Mouse (Mus musculus) myocyte (in vitro differentiated cells): ENCODE data around the gene Zp3r. TPM values are rescaled to one million over a fixed set of nuclear protein-coding genes. Genes with fewer than 3 reads are reported as not detected.

ENCODE experiments used
- H3K27me3 ChIP-seq: one replicate; pipeline ENCODE4 v1.6.1; 2011; ENCODE audit not compliant: control insufficient read depth, insufficient read depth, insufficient read length
- H3K36me3 ChIP-seq: one replicate; pipeline ENCODE4 v1.6.1; 2011; ENCODE audit not compliant: control insufficient read depth, insufficient read depth
- H3K4me2 ChIP-seq: one replicate; pipeline ENCODE4 v1.6.1; 2011; ENCODE audit warnings: low read depth, control low read depth
- H3K4me3 ChIP-seq: one replicate; pipeline ENCODE4 v1.5.1; 2011; ENCODE audit warnings: mild to moderate bottlenecking, control low read depth, moderate library complexity
- H3K79me2 ChIP-seq: one replicate; pipeline ENCODE4 v1.6.1; 2011; ENCODE audit not compliant: control insufficient read depth, insufficient read depth
- H3ac ChIP-seq: one replicate; pipeline ENCODE4 v1.6.1; 2011; ENCODE audit not compliant: control insufficient read depth, insufficient read length
- CEBPB ChIP-seq: IDR thresholded peaks from 2 replicates; pipeline ENCODE4 v1.6.1; 2011; ENCODE audit warnings: mild to moderate bottlenecking, moderate library complexity; ENCODE audit not compliant: poor library complexity, insufficient read depth, severe bottlenecking
- E2F4 ChIP-seq: IDR thresholded peaks from one replicate; pipeline ENCODE4 v1.6.1; 2011; ENCODE audit warnings: mild to moderate bottlenecking, control low read depth, moderate library complexity; ENCODE audit not compliant: insufficient read depth
- MAX ChIP-seq: IDR thresholded peaks from one replicate; pipeline ENCODE4 v1.6.1; 2011; ENCODE audit warnings: low read depth, mild to moderate bottlenecking, control low read depth
- MYOD1 ChIP-seq, 3 experiments: IDR thresholded peaks; one replicate each; pipeline ENCODE4 v1.6.1; 2011; ENCODE audit warnings: control low read depth in 2 of 3, low read depth in 2 of 3, mild to moderate bottlenecking in 2 of 3, moderate library complexity in 1 of 3; ENCODE audit not compliant: insufficient read length in 2 of 3, control insufficient read depth in 1 of 3
- MYOG ChIP-seq, 3 experiments: IDR thresholded peaks; one replicate each; pipeline ENCODE4 v1.6.1; 2011; ENCODE audit warnings: control low read depth in 2 of 3, low read depth in 2 of 3, mild to moderate bottlenecking in 2 of 3; ENCODE audit not compliant: insufficient read length in 2 of 3, control insufficient read depth in 1 of 3, insufficient read depth in 1 of 3
- POLR2A ChIP-seq: IDR thresholded peaks from one replicate; pipeline ENCODE4 v1.6.1; 2011; ENCODE audit warnings: low read depth, mild to moderate bottlenecking, control low read depth, moderate library complexity; ENCODE audit not compliant: insufficient read length
- POLR2AphosphoS2 ChIP-seq: IDR thresholded peaks from one replicate; pipeline ENCODE4 v1.6.1; 2011; ENCODE audit warnings: low read depth, control low read depth; ENCODE audit not compliant: insufficient read length
- REST ChIP-seq: IDR thresholded peaks from one replicate; pipeline ENCODE4 v1.6.1; 2011; ENCODE audit warnings: mild to moderate bottlenecking, control low read depth, moderate library complexity; ENCODE audit not compliant: insufficient read depth, insufficient read length
- SRF ChIP-seq: IDR thresholded peaks from one replicate; pipeline ENCODE4 v1.6.1; 2011; ENCODE audit warnings: low read depth; ENCODE audit not compliant: control insufficient read depth, insufficient read length
- TCF12 ChIP-seq: IDR thresholded peaks from one replicate; pipeline ENCODE4 v1.6.1; 2011; ENCODE audit warnings: mild to moderate bottlenecking, control low read depth; ENCODE audit not compliant: poor library complexity, insufficient read depth, severe bottlenecking
- TCF3 ChIP-seq: IDR thresholded peaks from one replicate; pipeline ENCODE4 v1.6.1; 2011; ENCODE audit warnings: low read depth, control low read depth; ENCODE audit not compliant: insufficient read length
- USF1 ChIP-seq: IDR thresholded peaks from one replicate; pipeline ENCODE4 v1.6.1; 2011; ENCODE audit warnings: low read depth, mild to moderate bottlenecking, control low read depth, moderate library complexity
- polyA plus RNA-seq: library from polyadenylated mRNA; unstranded; fragments of >200 nt; fragmentation: generic; extraction: Trizol; gene quantifications from one replicate; pipeline ENCODE4 v1.2.1, GENCODE M21; 2012; ENCODE audit warnings: missing spikeins

Zp3r gene
- polyA plus RNA-seq, 1 experiment = 0.06 TPM

GRCm38 (mm10) chr1:130549160-130549559, 80.3 kb downstream of the Zp3r start:
- no peaks in the 10 kb centered on the region for H3K79me2 ChIP-seq
- no peak overlapping the region for H3ac ChIP-seq
- no peaks in the 10 kb centered on the region for H3K36me3 ChIP-seq
- no peak overlapping the region for H3K4me2 ChIP-seq
- no peaks in the 10 kb centered on the region for H3K27me3 ChIP-seq
- no peak overlapping the region for H3K4me3 ChIP-seq
- TF ChIP-seq USF1 (no peak), CEBPB (no peak), MYOD1 (IDR thresholded peaks at IDR 0.05; ENCODE audit: control insufficient read depth in 1 of 3, insufficient read length in 2 of 3, low read depth in 2 of 3) (no peak), MYOG (IDR thresholded peaks at IDR 0.05; ENCODE audit: control insufficient read depth in 1 of 3, insufficient read depth in 1 of 3, insufficient read length in 2 of 3, low read depth in 2 of 3) (no peak), E2F4 (no peak), POLR2A (no peak), TCF3 (no peak), MAX (no peak), SRF (no peak), REST (no peak), TCF12 (no peak), POLR2AphosphoS2 (no peak)

GRCm38 (mm10) chr1:130547674-130548429, 81.6 kb downstream of the Zp3r start:
- H3K4me3 ChIP-seq = no peak overlapping the region
- no peak for TF ChIP-seq E2F4
- no peaks in the 10 kb centered on the region for H3K27me3 ChIP-seq
- H3K4me2 ChIP-seq = peak overlapping the region; percentile 76
- no peak overlapping the region for H3ac ChIP-seq
- no peaks in the 10 kb centered on the region for H3K36me3 ChIP-seq
- no peaks in the 10 kb centered on the region for H3K79me2 ChIP-seq

Other genes with a start within 250 kb of the Zp3r start
- gene Cd55b, start 206.6 kb downstream of the Zp3r start, polyA plus RNA-seq = not detected
- gene Cd55, start 166.9 kb downstream of the Zp3r start, polyA plus RNA-seq = 3.8 TPM
- not detected for gene C4bp, start 32.0 kb upstream of the Zp3r start, polyA plus RNA-seq
- gene Gm29427, start 86.2 kb upstream of the Zp3r start, polyA plus RNA-seq = not detected
- gene Yod1, start 87.7 kb upstream of the Zp3r start, polyA plus RNA-seq = 0.70 TPM
- 2.6 TPM for gene Pfkfb2, start 99.6 kb upstream of the Zp3r start, polyA plus RNA-seq
- gene AA986860, start 102.4 kb upstream of the Zp3r start, polyA plus RNA-seq = 1.2 TPM
- gene Fcamr, start 171.3 kb upstream of the Zp3r start, polyA plus RNA-seq = not detected
- 0.01 TPM for gene Pigr, start 197.1 kb upstream of the Zp3r start, polyA plus RNA-seq
- not detected for gene Fcmr, start 236.0 kb upstream of the Zp3r start, polyA plus RNA-seq